Mouse (Mus musculus) G1E (cell line): ENCODE data around the gene Snx21. TPM values are rescaled to one million over a fixed set of nuclear protein-coding genes. Genes with fewer than 3 reads are reported as not detected.
A peak's percentile ranks its signal among the peaks of the same experiment; 100 is the strongest.
"Not testable (repeated sequence)": the region's sequence is repeated elsewhere in the genome, so short reads cannot be mapped to it uniquely, and the experiment has no call there.

Experiments
- ATAC-seq: 2 replicates; pipeline ENCODE4 v1.8.0; 2016; ENCODE audit warnings: mild to moderate bottlenecking; ENCODE audit not compliant: insufficient number of reproducible peaks, poor library complexity, low FRiP score, severe bottlenecking; ENCODE audit errors: extremely low read depth
- DNase-seq: peaks from one replicate; pipeline ENCODE4 v3.0.0; 2012; ENCODE audit warnings: low spot score
- H3K27me3 ChIP-seq: 2 replicates; pipeline ENCODE4 v1.6.1; 2012; ENCODE audit warnings: mild to moderate bottlenecking, low read length, inconsistent platforms; ENCODE audit not compliant: insufficient read depth
- H3K36me3 ChIP-seq: replicated peaks from 2 replicates; pipeline ENCODE3; 2012; ENCODE audit warnings: mild to moderate bottlenecking, inconsistent platforms
- H3K4me1 ChIP-seq: 2 replicates; pipeline ENCODE4 v1.6.1; 2012; ENCODE audit warnings: low read depth, low read length, inconsistent platforms, mixed read lengths; ENCODE audit not compliant: insufficient read depth
- H3K4me3 ChIP-seq: 2 replicates; pipeline ENCODE4 v1.5.1; 2012; ENCODE audit warnings: low read depth, mild to moderate bottlenecking, inconsistent platforms, low read length, moderate library complexity, mixed read lengths
- H3K9me3 ChIP-seq: replicated peaks from 2 replicates; pipeline ENCODE4 v1.6.1; 2012; ENCODE audit warnings: inconsistent platforms
- CTCF ChIP-seq: IDR thresholded peaks from 2 replicates; pipeline ENCODE4 v1.5.1; 2012; ENCODE audit warnings: low read depth, low read length, inconsistent platforms, mixed read lengths
- GATA1 ChIP-seq: IDR thresholded peaks from 2 replicates; pipeline ENCODE4 v1.6.1; 2012; ENCODE audit warnings: borderline replicate concordance, low read length, inconsistent platforms, mixed read lengths
- GATA2 ChIP-seq: IDR thresholded peaks from 2 replicates; pipeline ENCODE4 v1.6.1; 2012; ENCODE audit warnings: low read depth, low read length, inconsistent platforms, borderline replicate concordance
- POLR2AphosphoS5 ChIP-seq: IDR thresholded peaks from 2 replicates; pipeline ENCODE4 v1.6.1; 2012; ENCODE audit warnings: low read depth, low read length, inconsistent platforms; ENCODE audit not compliant: insufficient replicate concordance
- TAL1 ChIP-seq: conservative IDR thresholded peaks from 2 replicates; pipeline ENCODE4 v1.6.1; 2012; ENCODE audit warnings: low read depth, low read length, inconsistent platforms, mixed read lengths
- polyA plus RNA-seq: library from polyadenylated mRNA; stranded (reverse); fragments of >175 nt; gene quantifications from 2 replicates; pipeline ENCODE4 v1.2.3, GENCODE M21; 2012
- total RNA-seq, 2 experiments: library from RNA; stranded (forward) in 1 of 2; stranded (reverse) in 1 of 2; fragments of 200-1000 nt in 1 of 2; fragments of >200 nt in 1 of 2; fragmentation: Nextera tagmentation in 1 of 2; gene quantifications; 2 replicates each; pipeline ENCODE4 v1.2.3; 2014 to 2017

The Snx21 gene
- total and polyA plus RNA-seq, 3 experiments: 1.3 to 4.7 (median 3.5) TPM

DNA sequence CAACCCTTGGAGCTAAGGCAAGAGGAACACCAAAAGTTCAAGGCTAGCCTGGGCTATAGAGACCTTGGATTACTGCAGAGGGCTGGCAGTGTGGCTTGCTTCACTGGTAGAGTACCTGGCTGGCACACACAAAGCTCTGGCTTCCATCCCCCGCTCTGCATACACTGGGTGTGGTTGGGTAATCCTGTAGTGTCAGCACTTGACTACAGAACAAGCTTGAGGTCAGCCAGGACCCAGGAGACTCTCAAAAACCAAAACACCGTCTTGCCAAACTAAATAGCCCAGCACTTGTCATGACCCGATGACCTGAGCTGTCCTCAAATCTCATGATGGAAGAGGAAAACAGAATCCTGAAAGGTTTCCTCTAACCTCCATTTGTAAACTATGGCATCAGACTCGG, 4.8 kb downstream of the Snx21 start:
- TF ChIP-seq GATA1 (no peak), GATA2 (no peak), CTCF (no peak), POLR2AphosphoS5 (no peak), TAL1 (no peak)
- ATAC-seq (no peak), DNase-seq (no peak)
- no peak overlapping the region for H3K4me3 ChIP-seq
- peaks cover 44% of the 10 kb centered on the region for H3K4me1 ChIP-seq
- H3K9me3 ChIP-seq: no peaks in the 10 kb centered on the region
- no peaks in the 10 kb centered on the region for H3K27me3 ChIP-seq
- H3K36me3 ChIP-seq: peaks cover 73% of the 10 kb centered on the region

DNA sequence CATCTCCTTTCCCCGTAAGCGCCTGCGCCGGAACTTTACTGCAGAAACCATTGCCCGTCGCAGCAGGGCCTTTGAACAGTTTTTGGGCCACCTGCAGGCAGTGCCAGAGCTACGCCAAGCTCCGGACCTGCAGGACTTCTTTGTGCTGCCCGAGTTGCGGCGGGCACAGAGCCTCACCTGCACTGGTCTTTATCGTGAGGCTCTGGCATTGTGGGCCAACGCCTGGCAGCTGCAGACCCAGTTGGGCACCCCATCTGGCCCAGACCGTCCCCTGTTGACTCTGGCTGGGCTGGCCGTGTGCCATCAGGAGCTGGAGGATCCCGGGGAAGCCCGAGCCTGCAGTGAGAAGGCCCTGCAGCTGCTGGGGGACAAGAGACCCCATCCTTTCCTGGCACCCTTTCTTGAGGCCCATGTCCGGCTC, 6.2 kb downstream of the Snx21 start:
- Histone ChIP-seq H3K4me1 (peaks cover 30% of the 10 kb centered on the region), H3K27me3 (no peaks in the 10 kb centered on the region), H3K4me3 (no peak overlapping the region), H3K9me3 (no peaks in the 10 kb centered on the region), H3K36me3 (peaks cover 87% of the 10 kb centered on the region)
- ATAC-seq: no peak
- TF ChIP-seq CTCF: no peak
- TF ChIP-seq GATA1: no peak
- no peak for TF ChIP-seq POLR2AphosphoS5
- no peak for TF ChIP-seq TAL1
- no peak for TF ChIP-seq GATA2
- DNase-seq: no peak

GRCm38 (mm10) chr2:164792400-164793190, 7.0 kb downstream of the Snx21 start:
- TF ChIP-seq POLR2AphosphoS5 (no peak), CTCF (no peak), GATA2 (no peak), GATA1 (no peak), TAL1 (no peak)
- DNase-seq: no peak
- peaks cover 93% of the 10 kb centered on the region for H3K36me3 ChIP-seq
- H3K4me3 ChIP-seq: no peak overlapping the region
- no peaks in the 10 kb centered on the region for H3K9me3 ChIP-seq
- no peaks in the 10 kb centered on the region for H3K27me3 ChIP-seq
- peaks cover 26% of the 10 kb centered on the region for H3K4me1 ChIP-seq
- ATAC-seq: no peak

GRCm38 (mm10) chr2:164793236-164793635, 7.6 kb downstream of the Snx21 start:
- H3K27me3 ChIP-seq: no peaks in the 10 kb centered on the region
- H3K4me3 ChIP-seq: no peak overlapping the region
- TF ChIP-seq POLR2AphosphoS5 (no peak), CTCF (peak; percentile 73), TAL1 (no peak), GATA1 (no peak)
- H3K36me3 ChIP-seq: peaks cover 95% of the 10 kb centered on the region
- no peaks in the 10 kb centered on the region for H3K9me3 ChIP-seq
- peak; percentile 35 for DNase-seq
- ATAC-seq: no peak
- H3K4me1 ChIP-seq: peaks cover 24% of the 10 kb centered on the region

DNA sequence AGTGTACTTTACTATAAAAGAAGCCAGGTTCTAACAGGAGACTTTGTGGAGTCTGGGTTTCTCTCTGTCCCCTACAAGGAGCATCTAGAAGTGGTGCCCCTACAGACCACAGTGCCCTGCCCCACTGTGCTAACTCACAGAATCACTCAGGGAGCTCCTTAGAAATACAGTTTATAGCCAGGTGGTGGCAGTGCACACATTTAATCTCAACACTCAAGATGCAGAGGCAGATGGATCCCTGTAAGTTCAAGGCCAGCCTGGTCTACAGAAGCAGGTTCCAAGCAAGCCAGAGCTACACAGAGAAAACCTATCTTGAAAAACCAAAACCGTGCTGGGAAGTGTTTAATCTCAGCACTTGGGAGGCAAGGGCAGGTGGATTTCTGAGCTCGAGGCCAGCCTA, 8.1 kb downstream of the Snx21 start:
- Histone ChIP-seq H3K9me3 (no peaks in the 10 kb centered on the region), H3K4me3 (no peak overlapping the region), H3K4me1 (peaks cover 19% of the 10 kb centered on the region), H3K27me3 (no peaks in the 10 kb centered on the region), H3K36me3 (peaks cover 91% of the 10 kb centered on the region)
- TF ChIP-seq GATA2 (no peak), GATA1 (no peak)
- DNase-seq (no peak), ATAC-seq (no peak)

GRCm38 (mm10) chr2:164794293-164794692, 8.7 kb downstream of the Snx21 start:
- Histone ChIP-seq H3K4me1 (peaks cover 15% of the 10 kb centered on the region), H3K27me3 (no peaks in the 10 kb centered on the region), H3K4me3 (no peak overlapping the region), H3K9me3 (no peaks in the 10 kb centered on the region), H3K36me3 (peaks cover 91% of the 10 kb centered on the region)
- DNase-seq (peak; percentile 83), ATAC-seq (peak; percentile 49)
- no peak for TF ChIP-seq POLR2AphosphoS5
- peak; percentile 89 for TF ChIP-seq CTCF
- no peak for TF ChIP-seq GATA1
- no peak for TF ChIP-seq GATA2
- no peak for TF ChIP-seq TAL1

DNA sequence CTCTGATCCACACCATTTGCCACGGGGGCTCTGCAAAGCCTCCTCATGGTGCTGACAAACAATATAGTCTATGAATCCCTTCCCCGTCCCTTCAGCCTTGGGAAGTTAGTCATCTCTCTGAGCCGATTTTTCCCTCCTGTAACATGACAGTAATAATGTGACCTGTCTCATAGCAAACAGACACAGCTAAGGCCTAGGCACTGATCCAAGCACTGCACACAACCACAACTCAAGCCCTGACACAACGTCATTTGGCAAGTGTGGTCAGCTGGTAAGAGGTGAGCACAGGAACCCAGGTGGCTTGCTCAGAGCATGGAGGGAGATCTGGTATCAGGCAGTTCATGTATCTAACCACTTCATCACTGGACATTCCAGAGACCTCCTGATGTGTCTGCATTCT, 10.2 kb downstream of the Snx21 start:
- Histone ChIP-seq H3K4me3 (no peak overlapping the region), H3K9me3 (no peaks in the 10 kb centered on the region), H3K36me3 (peaks cover 93% of the 10 kb centered on the region), H3K27me3 (no peaks in the 10 kb centered on the region), H3K4me1 (peaks cover 6% of the 10 kb centered on the region; the same call in 1 of the 2 replicates)
- DNase-seq (no peak), ATAC-seq (no peak)
- TF ChIP-seq POLR2AphosphoS5 (no peak), GATA2 (no peak), GATA1 (no peak), CTCF (no peak), TAL1 (no peak)

DNA sequence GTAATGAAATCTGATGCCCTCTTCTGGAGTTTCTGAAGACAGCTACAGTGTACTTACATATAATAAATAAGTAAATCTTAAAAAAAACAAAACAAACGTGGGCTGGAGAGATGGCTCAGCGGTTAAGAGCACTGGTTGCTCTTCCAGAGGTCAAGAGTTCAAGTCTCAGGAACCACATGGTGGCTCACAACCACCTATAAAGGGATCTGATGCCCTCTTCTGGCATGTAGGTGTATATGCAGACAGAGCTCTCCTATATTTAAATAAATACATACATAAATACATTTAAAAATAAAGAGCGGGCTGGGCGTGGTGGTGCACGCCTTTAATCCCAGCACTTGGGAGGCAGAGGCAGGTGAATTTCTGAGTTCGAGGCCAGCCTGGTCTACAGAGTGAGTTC, 12.9 kb downstream of the Snx21 start:
- DNase-seq, H3K4me3 ChIP-seq, H3K27me3 ChIP-seq, H3K9me3 ChIP-seq, ATAC-seq: not testable (repeated sequence)
- peaks cover 92% of the 10 kb centered on the region for H3K36me3 ChIP-seq
- peaks cover 14% of the 10 kb centered on the region for H3K4me1 ChIP-seq
